Mouse (Mus musculus) stomach, embryonic 16.5 days (tissue): ENCODE measurements around the gene Proz. TPM values are rescaled to one million over a fixed set of nuclear protein-coding genes. Genes with fewer than 3 reads are reported as not detected.
"Not testable (repeated sequence)": the region's sequence is repeated elsewhere in the genome, so short reads cannot be mapped to it uniquely, and the experiment has no call there.

Experiments used
- ATAC-seq: fragments of 200-750 bp; cut with Nextera tagmentation; 2 replicates; pipeline ENCODE4 v1.8.0; 2017; ENCODE audit warnings: moderate number of reproducible peaks, moderate TSS enrichment; ENCODE audit not compliant: insufficient read depth, low FRiP score
- H3K27ac ChIP-seq: fragments of 300-500 bp; sonication (generic); 2 replicates; pipeline ENCODE4 v1.5.1; 2014; ENCODE audit warnings: low read length
- H3K27me3 ChIP-seq: fragments of 300-500 bp; sonication (generic); 2 replicates; pipeline ENCODE4 v1.6.1; 2014; ENCODE audit warnings: low read length, control low read depth, mixed read lengths; ENCODE audit not compliant: control insufficient read depth, insufficient read depth
- H3K36me3 ChIP-seq: fragments of 300-500 bp; sonication (generic); 2 replicates; pipeline ENCODE4 v1.6.1; 2014; ENCODE audit warnings: low read length; ENCODE audit not compliant: control insufficient read depth, insufficient read depth
- H3K4me1 ChIP-seq: fragments of 300-500 bp; sonication (generic); 2 replicates; pipeline ENCODE4 v1.6.1; 2014; ENCODE audit warnings: low read length, control low read depth, mixed read lengths; ENCODE audit not compliant: control insufficient read depth, insufficient read depth
- H3K4me2 ChIP-seq: fragments of 300-500 bp; sonication (generic); 2 replicates; pipeline ENCODE4 v1.6.1; 2014; ENCODE audit warnings: low read depth, low read length, mixed read lengths
- H3K4me3 ChIP-seq: fragments of 300-500 bp; sonication (generic); replicated peaks from 2 replicates; pipeline ENCODE4 v1.5.1; 2014; ENCODE audit warnings: mild to moderate bottlenecking, low read length
- H3K9ac ChIP-seq: fragments of 300-500 bp; sonication (generic); 2 replicates; pipeline ENCODE4 v1.6.1; 2014; ENCODE audit warnings: low read length
- H3K9me3 ChIP-seq: fragments of 300-500 bp; sonication (generic); replicated peaks from 2 replicates; pipeline ENCODE4 v1.6.1; 2016; ENCODE audit warnings: low read length, control low read depth; ENCODE audit not compliant: control insufficient read depth
- WGBS: fragments of 180-500 bp; shearing (Covaris S2); extraction: QIAGEN DNeasy Blood & Tissue Kit; methylation state at CpG from one replicate; pipeline ENCODE4 v1.1.7; 2014; 5-methylcytosine and 5-hydroxymethylcytosine counted together
- polyA plus RNA-seq: library from polyadenylated mRNA; unstranded; fragments of >200 nt; fragmentation: Nextera tagmentation; extraction: Ambion mirVana; gene quantifications from 2 replicates; pipeline ENCODE4 v1.2.1, GENCODE M21; 2015

Proz gene
- polyA plus RNA-seq, 1 experiment from 2014 or later, result 3.8 TPM

GRCm38 (mm10) chr8:13039054-13039453 lies 21.7 kb upstream of the Proz start:
- no peak for ATAC-seq
- H3K4me1 ChIP-seq, result no peaks in the 10 kb centered on the region
- no peak overlapping the region for H3K4me2 ChIP-seq
- H3K27me3 ChIP-seq, result no peaks in the 10 kb centered on the region
- H3K27ac ChIP-seq, result no peak overlapping the region
- no peaks in the 10 kb centered on the region for H3K9me3 ChIP-seq
- H3K36me3 ChIP-seq, result no peaks in the 10 kb centered on the region
- H3K4me3 ChIP-seq, result no peak overlapping the region
- WGBS, result 71% methylated on average over 6 of the region's 6 CpGs
- no peak overlapping the region for H3K9ac ChIP-seq

DNA sequence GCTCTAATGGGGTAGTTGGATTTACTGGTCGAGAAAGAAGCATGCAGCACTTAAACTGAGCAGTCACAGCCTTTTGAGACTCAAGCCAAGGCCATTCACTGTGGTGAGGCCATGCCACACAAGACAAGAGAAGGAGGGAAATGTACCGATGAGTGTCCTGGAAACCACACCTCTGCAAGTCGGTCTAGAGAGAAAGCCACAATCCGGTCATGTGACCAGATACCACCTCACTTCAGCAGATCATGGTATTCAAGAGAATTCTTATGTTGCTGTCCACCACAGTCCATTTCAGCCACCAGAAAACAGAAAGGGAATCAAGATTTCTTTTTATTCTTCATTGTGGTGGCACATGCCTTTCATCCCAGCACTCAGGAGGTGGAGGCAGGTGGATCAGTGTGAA lies 19.3 kb upstream of the Proz start:
- Histone ChIP-seq H3K4me2 (no peak overlapping the region), H3K36me3 (no peaks in the 10 kb centered on the region), H3K9ac (no peak overlapping the region), H3K27ac (no peak overlapping the region), H3K4me3 (no peak overlapping the region), H3K4me1 (no peaks in the 10 kb centered on the region), H3K27me3 (no peaks in the 10 kb centered on the region), H3K9me3 (no peaks in the 10 kb centered on the region)
- WGBS, result 80% methylated on average over 4 of the region's 4 CpGs
- ATAC-seq, result no peak

DNA sequence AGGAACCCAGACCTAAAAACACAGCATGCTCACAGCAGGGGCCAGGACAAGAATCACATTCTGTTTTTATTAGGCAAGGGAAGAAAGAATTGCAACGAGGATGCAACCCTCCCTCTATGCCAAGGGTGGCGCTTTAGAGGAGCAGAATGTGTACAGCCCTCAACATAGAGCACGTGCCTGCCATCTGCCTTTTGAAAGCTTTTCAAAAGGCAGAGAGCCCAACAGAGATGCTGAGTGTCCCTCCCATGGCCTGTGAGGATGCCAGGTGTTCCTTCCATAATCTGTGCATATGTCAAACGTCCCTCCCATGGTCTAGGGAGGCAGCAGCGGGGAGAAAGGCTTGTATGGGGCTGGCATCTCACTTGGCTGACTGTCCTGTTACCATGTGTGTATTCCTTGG lies 13.1 kb upstream of the Proz start:
- no peak overlapping the region for H3K9ac ChIP-seq
- H3K4me3 ChIP-seq, result no peak overlapping the region
- H3K36me3 ChIP-seq, result no peaks in the 10 kb centered on the region
- H3K9me3 ChIP-seq, result no peaks in the 10 kb centered on the region
- H3K27ac ChIP-seq, result no peak overlapping the region
- 62% methylated on average over 5 of the region's 5 CpGs for WGBS
- no peak overlapping the region for H3K4me2 ChIP-seq
- no peak for ATAC-seq
- H3K4me1 ChIP-seq, result no peaks in the 10 kb centered on the region
- no peaks in the 10 kb centered on the region for H3K27me3 ChIP-seq

GRCm38 (mm10) chr8:13050550-13050949 lies 10.2 kb upstream of the Proz start:
- ATAC-seq, result no peak
- WGBS, result 81% methylated on average over 10 of the region's 10 CpGs
- H3K27me3 ChIP-seq, result no peaks in the 10 kb centered on the region

DNA sequence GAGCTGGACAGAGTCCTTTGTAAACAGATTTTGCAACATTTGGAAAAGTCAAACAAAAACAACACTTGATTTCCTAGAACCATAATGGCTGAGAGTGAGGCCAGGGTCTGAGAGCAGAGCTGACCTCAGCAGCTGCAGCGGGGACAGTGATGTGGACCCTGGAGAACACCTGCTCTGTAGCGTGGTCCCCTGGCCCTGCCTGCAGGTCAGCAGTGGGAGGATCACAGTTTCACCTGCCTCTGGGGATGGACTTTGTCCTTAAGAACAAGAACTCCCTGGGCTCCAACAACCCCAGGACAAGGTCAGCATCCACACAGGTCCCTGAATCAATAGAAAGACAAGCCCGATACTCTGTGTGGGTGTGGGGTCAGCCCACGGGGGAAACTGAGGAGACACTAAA lies 3.4 kb upstream of the Proz start:
- WGBS, result 77% methylated on average over 4 of the region's 4 CpGs
- H3K27me3 ChIP-seq, result no peaks in the 10 kb centered on the region
- H3K9me3 ChIP-seq, result no peaks in the 10 kb centered on the region
- no peak overlapping the region for H3K4me3 ChIP-seq
- no peak overlapping the region for H3K4me2 ChIP-seq
- H3K27ac ChIP-seq, result no peak overlapping the region
- no peaks in the 10 kb centered on the region for H3K36me3 ChIP-seq
- H3K9ac ChIP-seq, result no peak overlapping the region
- peak; percentile 54; the same call in 1 of the 2 replicates for ATAC-seq
- H3K4me1 ChIP-seq, result no peaks in the 10 kb centered on the region

More at GRCm38 (mm10) chr8:13050550-13050949, 10.2 kb upstream of the Proz start:
- Histone ChIP-seq H3K4me1 (no peaks in the 10 kb centered on the region), H3K9ac (no peak overlapping the region), H3K36me3 (no peaks in the 10 kb centered on the region), H3K27ac (no peak overlapping the region), H3K4me3 (no peak overlapping the region), H3K9me3 (no peaks in the 10 kb centered on the region), H3K4me2 (no peak overlapping the region)

DNA sequence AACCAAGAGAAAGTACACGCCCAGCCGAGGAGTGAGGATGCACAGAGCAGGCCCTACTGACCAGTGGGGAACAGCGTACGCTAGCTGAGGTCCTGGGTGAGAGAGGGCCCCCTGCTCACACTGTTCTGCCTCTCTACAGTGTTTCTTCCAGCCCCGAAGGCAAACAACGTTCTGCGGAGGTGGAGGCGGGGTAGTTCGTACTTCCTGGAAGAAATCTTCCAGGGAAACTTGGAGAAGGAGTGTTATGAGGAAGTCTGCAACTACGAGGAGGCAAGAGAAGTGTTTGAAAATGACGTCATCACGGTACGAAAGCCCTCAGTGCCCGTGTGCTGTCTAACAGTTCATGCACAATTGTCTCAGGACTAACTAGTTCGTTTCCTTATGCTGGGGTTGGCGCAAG lies 2.4 kb downstream of the Proz start:
- no peaks in the 10 kb centered on the region for H3K36me3 ChIP-seq
- H3K27me3 ChIP-seq, result no peaks in the 10 kb centered on the region
- H3K4me3 ChIP-seq, result no peak overlapping the region
- H3K4me2 ChIP-seq, result no peak overlapping the region
- H3K27ac ChIP-seq, result no peak overlapping the region
- no peak overlapping the region for H3K9ac ChIP-seq
- no peaks in the 10 kb centered on the region for H3K4me1 ChIP-seq
- 61% methylated on average over 16 of the region's 16 CpGs for WGBS
- no peaks in the 10 kb centered on the region for H3K9me3 ChIP-seq
- ATAC-seq, result peak; percentile 54; the same call in 1 of the 2 replicates

DNA sequence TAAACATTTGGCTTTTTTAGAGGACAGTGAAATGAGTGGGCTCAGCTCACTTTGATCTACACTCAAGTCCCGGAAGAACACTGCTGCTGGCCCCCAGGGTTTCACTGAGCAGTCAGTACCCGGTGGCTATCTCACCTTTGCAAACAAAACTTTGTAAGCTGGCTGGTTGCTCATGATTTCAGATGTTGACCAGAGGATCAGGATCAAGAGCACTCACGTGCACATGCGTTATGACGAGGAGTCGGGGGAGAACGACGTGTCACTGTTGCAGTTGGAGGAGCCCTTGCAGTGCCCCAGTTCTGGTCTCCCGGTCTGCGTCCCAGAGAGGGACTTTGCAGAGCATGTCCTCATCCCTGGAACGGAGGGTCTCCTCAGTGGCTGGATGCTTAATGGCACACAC lies 12.5 kb downstream of the Proz start:
- Histone ChIP-seq H3K27me3 (no peaks in the 10 kb centered on the region), H3K36me3 (peaks cover under 1% of the 10 kb centered on the region; the same call in 1 of the 2 replicates), H3K4me3 (no peak overlapping the region), H3K4me2 (no peak overlapping the region), H3K4me1 (no peaks in the 10 kb centered on the region), H3K9me3 (no peaks in the 10 kb centered on the region), H3K27ac (no peak overlapping the region), H3K9ac (no peak overlapping the region)
- 77% methylated on average over 11 of the region's 11 CpGs for WGBS
- ATAC-seq, result no peak; the same call in 1 of the 2 replicates

- no peak overlapping the region for H3K4me2 ChIP-seq
- no peak overlapping the region for H3K4me3 ChIP-seq
- no peak overlapping the region for H3K9ac ChIP-seq
- 85% methylated on average over 8 of the region's 8 CpGs for WGBS
- no peak overlapping the region for H3K27ac ChIP-seq
- no peaks in the 10 kb centered on the region for H3K4me1 ChIP-seq
- no peak for ATAC-seq
- peaks cover 12% of the 10 kb centered on the region for H3K36me3 ChIP-seq
- H3K9me3 ChIP-seq, result no peaks in the 10 kb centered on the region
- H3K27me3 ChIP-seq, result no peaks in the 10 kb centered on the region
Observed at GRCm38 (mm10) chr8:13075044-13075443, 14.3 kb downstream of the Proz start.

DNA sequence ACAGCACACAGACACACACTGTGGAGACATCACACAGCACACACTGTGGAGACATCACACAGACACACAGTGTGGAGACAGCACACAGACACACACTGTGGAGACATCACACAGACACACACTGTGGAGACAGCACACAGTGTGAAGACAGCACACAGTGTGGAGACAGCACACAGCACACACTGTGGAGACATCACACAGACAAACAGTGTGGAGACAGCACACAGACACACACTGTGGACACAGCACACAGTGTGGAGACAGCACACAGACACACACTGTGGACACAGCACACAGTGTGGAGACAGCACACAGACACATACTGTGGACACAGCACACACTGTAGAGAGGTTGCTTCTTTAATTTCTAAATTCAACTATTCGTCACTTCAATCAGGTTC lies 14.9 kb downstream of the Proz start:
- not testable (repeated sequence) for H3K4me3 ChIP-seq, H3K9ac ChIP-seq, H3K27ac ChIP-seq, H3K9me3 ChIP-seq, H3K4me1 ChIP-seq, H3K27me3 ChIP-seq, ATAC-seq, H3K4me2 ChIP-seq
- H3K36me3 ChIP-seq, result peaks cover 17% of the 10 kb centered on the region
- WGBS, result 97% methylated on average over 1 of the region's 1 CpGs

DNA sequence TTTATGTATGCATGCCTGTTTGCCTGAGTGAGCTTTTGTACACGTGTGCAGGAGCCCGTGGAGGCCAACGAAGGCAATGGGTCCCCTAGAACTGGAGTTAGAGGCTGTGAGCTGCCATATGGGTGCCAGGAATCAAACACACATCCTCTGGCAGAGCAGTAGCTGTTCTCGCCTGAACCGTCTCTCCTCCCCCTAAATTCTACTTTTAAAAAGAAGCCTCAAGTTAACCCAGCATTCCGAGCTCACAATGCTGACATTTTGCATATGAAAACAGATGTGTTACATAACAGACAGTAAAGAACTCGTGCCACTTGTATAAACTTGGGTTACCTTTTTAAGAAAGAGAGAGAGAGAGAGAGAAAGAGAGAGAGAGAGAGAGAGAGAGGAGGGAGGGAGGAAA lies 16.8 kb downstream of the Proz start:
- H3K9me3 ChIP-seq, result no peaks in the 10 kb centered on the region
- H3K4me3 ChIP-seq, result no peak overlapping the region
- no peaks in the 10 kb centered on the region for H3K4me1 ChIP-seq
- ATAC-seq, result no peak
- WGBS, result 87% methylated on average over 7 of the region's 7 CpGs
- no peak overlapping the region for H3K9ac ChIP-seq
- H3K36me3 ChIP-seq, result peaks cover 24% of the 10 kb centered on the region
- H3K27me3 ChIP-seq, result no peaks in the 10 kb centered on the region
- H3K4me2 ChIP-seq, result no peak overlapping the region
- H3K27ac ChIP-seq, result no peak overlapping the region
